Mouse (Mus musculus): ENCODE data around the gene Olfr976. TPM values are rescaled to one million over a fixed set of nuclear protein-coding genes. Genes with fewer than 3 reads are reported as not detected.
"Not testable (repeated sequence)": the region's sequence is repeated elsewhere in the genome, so short reads cannot be mapped to it uniquely, and the experiment has no call there.

The Olfr976 gene
- not detected for total RNA-seq (2022)

DNA sequence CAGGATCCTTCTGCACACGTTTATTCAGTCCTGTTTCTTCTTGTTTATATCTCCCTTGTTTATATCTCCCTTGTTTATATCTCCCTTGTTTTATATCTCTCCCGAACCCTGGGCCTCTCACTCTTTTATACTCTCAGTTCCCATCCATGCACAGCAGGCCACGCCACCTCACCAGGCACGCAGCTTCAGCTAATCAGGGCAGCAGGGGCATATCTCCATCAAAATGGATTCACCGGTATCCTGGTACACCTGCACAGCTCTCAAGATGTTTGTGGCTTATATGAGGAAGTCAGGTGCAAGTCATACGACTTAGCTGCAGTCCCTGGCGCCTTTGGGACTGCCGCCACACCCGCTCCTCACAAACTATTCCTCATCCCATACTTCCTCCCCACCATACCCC lies at the start of gene Olfr976:
Olfr976 (minus strand) TSS at position 101 of the 400 bp plus-strand sequence.
- not testable (repeated sequence) for DNase-seq

DNA sequence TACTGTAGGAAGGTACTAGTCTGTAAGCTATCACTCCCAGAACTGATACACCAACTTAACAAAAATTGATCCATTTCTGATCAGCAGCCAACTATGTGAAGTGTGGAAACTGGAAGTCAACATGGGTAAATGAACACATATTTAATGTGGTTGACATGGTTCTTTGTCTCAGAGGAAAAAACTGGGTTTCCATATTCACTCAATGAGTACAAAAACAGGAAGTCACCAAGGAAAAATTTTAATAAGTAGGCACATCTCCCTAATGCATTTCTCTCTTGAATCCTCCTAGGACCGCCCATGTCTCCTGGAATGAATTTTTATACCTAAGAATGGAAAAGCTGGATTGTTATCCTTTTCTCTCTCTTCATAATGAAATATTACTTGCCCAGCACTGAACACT lies 48.5 kb upstream of the Olfr976 start, which contains the start of gene Olfr980:
Olfr980 (minus strand) TSS at position 101 of the 400 bp plus-strand sequence.
- no peak for DNase-seq

DNA sequence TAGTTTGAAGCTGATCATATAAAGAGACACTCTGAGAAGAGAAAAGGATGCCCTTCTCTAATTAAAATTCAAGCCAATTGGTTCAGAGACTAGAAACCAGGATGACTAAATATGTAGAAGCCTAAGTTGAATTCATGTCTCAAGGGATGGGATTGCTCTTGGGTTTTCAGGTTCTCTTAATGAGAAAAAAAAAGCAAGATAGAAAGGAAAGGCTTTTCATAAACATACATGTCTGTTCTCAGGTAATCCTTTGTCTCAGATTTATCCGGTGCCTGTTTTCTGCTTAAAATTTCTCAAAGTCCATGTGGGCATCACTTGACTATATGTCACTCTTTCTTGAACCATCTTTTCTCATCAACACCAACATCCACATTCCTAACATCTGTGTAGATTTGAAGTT lies 42.4 kb upstream of the Olfr976 start, which contains the start of gene Olfr979:
Olfr979 (minus strand) TSS at position 101 of the 400 bp plus-strand sequence.
- DNase-seq: no peak

DNA sequence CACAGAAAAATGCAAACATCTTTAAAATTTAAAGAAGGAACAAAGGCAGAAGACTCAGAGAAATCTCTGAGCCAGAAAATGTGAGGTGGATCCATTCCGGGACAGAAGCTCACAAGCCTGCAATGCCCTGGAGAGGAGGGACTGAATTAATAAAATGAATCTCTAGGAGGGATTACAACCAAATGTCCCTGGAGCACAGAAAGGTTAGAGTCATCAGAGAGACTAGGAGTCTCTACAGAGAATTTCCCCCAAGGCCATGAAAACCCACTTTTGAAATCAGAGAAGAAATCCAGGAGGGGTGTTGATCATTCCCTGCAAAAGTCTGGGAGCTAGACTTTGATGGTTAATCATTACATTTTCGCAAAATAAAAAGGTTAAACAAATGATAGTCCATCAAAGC lies 30.9 kb upstream of the Olfr976 start, which contains the start of gene Olfr978:
Olfr978 (plus strand) TSS at position 301 of the 400 bp plus-strand sequence.
- no peak for DNase-seq

DNA sequence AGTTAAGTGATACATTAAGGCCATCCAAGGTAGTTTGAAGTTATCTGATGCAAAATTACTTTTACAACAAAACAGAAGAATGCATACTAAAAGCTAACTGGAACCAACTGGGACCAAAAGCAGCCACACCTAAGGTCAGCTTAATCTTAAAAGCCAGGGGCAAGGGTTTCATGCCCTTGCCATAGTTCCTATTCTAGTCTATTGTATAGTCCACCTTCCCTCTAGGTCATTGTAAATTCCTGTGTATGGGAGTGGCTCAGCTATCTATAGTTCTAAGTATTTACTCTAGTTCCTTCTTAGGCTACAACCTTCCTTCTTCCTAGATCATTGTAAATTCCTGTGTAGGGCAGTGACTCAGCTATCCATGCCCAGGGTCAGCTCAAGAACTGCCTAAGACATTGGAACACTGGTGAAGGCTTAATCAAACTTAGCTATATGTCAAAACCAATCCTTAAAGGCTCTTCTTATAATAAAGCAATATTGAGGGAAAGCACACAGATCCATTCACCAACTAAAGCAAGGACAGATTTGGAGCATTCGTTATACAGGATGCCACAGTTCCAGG lies 15.7 kb upstream of the Olfr976 start:
- not testable (repeated sequence) for DNase-seq

DNA sequence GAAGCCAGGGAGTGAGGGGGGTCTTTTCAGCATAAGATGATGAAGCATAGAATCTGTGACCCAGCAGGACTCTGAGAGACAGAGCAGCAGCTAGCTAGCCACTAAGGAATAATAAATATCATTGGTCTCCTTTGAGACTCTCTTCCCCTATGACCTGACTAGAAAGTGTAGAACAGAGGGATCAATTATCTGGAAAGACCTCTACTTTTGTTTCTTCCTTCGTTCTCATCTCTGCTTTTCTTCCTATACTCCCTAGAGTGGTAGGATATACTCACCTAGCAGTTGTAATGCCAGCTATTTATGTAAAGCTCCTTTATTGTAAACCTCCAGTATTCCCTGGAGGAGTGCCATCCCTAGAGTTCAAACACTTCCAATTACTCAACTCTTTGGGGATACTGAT lies 9.0 kb downstream of the Olfr976 start, which contains the start of gene Olfr975:
Olfr975 (minus strand) TSS at position 101 of the 400 bp plus-strand sequence.
- no peak for DNase-seq

DNA sequence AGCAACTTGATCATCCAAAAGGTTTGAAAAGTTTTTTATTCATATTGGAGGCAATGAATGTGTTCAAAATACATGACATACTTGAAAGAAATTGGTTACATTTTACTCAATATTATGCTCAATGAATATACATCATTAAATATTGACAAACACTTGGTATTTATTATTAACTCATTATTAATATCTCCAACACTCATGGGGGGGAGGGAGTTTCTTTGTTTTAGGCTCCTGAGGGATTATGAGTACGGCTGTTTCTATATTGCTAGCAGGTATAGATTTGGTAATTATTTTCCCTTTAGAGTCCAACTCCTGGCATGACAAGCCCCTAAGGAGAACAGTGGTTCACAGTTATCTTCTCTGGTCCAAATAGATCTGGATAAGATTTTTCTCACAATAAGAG lies 23.7 kb downstream of the Olfr976 start, which contains the start of gene Olfr974:
Olfr974 (plus strand) TSS at position 301 of the 400 bp plus-strand sequence.
- no peak for DNase-seq

DNA sequence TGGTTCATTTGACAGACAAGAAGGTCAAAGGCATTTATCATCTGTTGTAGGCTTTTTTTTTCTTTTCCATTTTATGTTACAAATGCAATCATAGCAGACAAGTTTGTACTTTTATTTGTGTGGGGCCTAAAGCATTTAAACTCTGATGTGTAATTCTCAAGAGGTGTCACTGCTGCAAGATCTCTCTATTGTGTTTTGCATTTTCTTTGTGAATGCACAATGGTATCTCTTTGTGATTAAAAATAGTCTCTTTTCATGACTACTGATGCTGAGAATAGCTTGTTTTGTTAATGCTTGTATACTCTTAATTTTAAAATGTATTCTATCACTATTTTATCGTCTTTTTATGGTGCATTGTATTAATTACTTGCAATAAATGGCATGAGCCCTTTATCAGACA lies 32.1 kb downstream of the Olfr976 start:
- DNase-seq: not testable (repeated sequence)

DNA sequence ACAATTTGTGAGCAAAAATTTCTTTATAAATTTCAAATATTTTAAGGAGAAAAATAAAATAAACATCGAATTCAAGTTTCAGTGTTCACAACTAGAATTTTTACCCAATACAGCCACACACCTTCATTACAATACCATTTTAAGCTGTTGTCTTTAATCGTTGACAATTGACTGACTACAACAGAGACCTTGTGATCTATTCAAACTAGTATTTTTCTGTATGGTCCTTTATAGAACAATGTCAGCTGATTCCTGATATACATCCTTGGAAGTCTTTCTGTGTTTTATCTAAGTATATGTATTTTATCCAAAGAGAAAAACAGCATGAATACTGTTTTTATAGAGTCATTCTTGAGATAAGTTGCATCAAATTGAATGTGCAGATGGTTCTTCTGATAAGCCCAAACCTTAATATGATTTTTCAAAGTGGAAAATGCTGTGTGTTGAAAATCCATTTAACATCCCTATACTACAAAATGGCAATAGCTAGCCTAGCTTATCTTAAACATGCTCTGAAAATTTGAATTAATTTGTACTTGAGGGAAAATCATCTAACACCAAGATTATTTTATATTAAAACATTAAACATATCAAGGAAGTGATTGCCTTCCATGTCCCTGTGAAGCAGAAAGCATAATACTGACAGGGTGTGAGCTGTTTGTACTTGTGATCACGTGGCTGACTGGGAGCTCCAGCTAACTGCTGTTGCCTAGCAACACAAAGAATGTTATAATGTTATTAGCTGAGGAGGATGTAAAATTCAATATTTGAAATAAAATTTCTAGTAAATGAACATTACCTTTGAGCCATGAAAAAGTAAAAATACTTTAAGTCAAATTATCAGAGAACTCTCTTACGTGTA lies 32.7 kb downstream of the Olfr976 start:
- not testable (repeated sequence) for DNase-seq

DNA sequence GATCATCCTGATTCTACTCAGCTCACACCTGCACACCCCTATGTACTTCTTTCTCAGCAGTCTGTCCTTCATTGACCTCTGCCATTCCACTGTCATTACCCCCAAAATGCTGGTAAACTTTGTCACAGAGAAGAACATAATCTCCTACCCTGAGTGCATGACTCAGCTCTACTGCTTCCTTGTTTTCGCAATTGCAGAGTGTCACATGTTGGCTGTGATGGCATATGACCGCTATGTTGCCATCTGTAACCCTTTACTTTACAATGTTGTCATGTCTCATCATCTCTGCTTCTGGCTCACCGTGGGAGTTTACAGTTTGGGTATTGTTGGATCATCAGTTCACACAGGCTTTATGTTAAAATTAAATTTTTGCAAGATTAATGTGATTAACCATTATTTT lies 51.0 kb downstream of the Olfr976 start:
- DNase-seq: no peak

DNA sequence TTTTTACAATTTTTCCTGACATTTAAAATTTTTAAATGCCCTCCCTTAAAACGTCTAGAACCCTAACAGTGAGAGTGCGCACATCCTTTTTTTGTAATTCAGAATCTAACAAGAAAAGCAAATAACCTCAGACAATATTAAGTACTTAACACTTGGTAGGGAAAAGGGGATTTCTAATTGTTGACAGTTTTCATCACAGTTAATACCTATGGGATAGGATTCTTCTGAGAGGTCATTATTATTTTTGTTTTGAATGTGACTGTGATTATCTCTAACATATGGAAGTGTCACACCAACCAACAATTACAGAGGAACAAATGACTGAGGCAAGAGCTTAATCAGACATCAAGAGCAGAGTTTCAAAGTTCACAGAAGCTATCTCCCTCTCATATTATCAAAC lies 53.9 kb downstream of the Olfr976 start, which contains the start of gene Olfr229:
Olfr229 (plus strand) TSS at position 301 of the 400 bp plus-strand sequence.
- DNase-seq: no peak

DNA sequence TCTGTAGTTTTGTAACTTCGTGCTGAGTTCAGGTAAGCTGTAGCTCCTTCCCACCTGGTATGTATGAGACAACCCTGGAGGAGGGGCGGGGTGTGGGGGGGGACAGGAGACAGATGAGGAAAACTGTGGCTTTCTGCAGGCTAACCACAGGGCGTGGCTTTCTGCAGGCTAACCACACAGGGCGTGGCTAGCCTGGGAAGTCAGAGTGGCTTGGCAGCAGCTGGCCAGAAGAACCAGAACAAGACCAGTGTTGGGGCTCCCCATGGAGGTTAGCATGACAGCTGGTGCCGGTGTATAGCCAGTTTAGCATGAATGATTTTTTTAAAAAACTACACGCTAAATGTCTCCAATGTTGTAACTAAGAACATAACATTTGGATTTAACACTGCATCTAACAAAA lies 55.8 kb downstream of the Olfr976 start:
- DNase-seq: no peak

Other genes starting within 250 kb of the Olfr976 start
- not detected for gene Olfr965, start 249.8 kb downstream of the Olfr976 start, total RNA-seq (2022)
- gene Olfr150, start 230.2 kb downstream of the Olfr976 start, total RNA-seq (2022): not detected
- not detected for gene Olfr967, start 214.9 kb downstream of the Olfr976 start, total RNA-seq (2022)
- not detected for gene Olfr968, start 177.9 kb downstream of the Olfr976 start, total RNA-seq (2022)
- not detected for gene Olfr969, start 170.2 kb downstream of the Olfr976 start, total RNA-seq (2022)
- gene Olfr970, start 152.3 kb downstream of the Olfr976 start, total RNA-seq (2022): not detected
- gene Olfr971, start 124.3 kb downstream of the Olfr976 start, total RNA-seq (2022): not detected
- not detected for gene Olfr972, start 94.7 kb downstream of the Olfr976 start, total RNA-seq (2022)
- not detected for gene Olfr229, start 53.8 kb downstream of the Olfr976 start, total RNA-seq (2022)
- not detected for gene Olfr974, start 23.6 kb downstream of the Olfr976 start, total RNA-seq (2022)
- not detected for gene Olfr975, start 9.1 kb downstream of the Olfr976 start, total RNA-seq (2022)
- gene Olfr978, start 31.0 kb upstream of the Olfr976 start, total RNA-seq (2022): not detected
- not detected for gene Olfr979, start 42.3 kb upstream of the Olfr976 start, total RNA-seq (2022)
- gene Olfr980, start 48.4 kb upstream of the Olfr976 start, total RNA-seq (2022): not detected
- gene Olfr981, start 60.3 kb upstream of the Olfr976 start, total RNA-seq (2022): not detected
- gene Olfr982, start 112.7 kb upstream of the Olfr976 start, total RNA-seq (2022): not detected
- gene Olfr983, start 132.5 kb upstream of the Olfr976 start, total RNA-seq (2022): not detected
- gene Olfr984, start 153.1 kb upstream of the Olfr976 start, total RNA-seq (2022): not detected
- under 1 TPM in 1 of 4 experiments, not detected in 3; 0.23 TPM for gene Olfr985, start 169.1 kb upstream of the Olfr976 start, total RNA-seq (2022)
- not detected for gene Tmem225, start 187.0 kb upstream of the Olfr976 start, total RNA-seq (2022)
- under 1 TPM in 1 of 4 experiments, not detected in 3; 0.08 TPM for gene Olfr986, start 219.8 kb upstream of the Olfr976 start, total RNA-seq (2022)
- 1 to 10 TPM; 5.8 to 8.0 (median 6.7) TPM for gene Zfp202, start 231.2 kb upstream of the Olfr976 start, total RNA-seq (2022)

Data from adrenal gland, adult 8-10 months (tissue).